Mouse (Mus musculus) stomach, postnatal 0 days (tissue): ENCODE results near the gene Ube2z.

Source experiments
- CTCF ChIP-seq: IDR thresholded peaks from 2 replicates; pipeline ENCODE4 v1.5.1; 2016; ENCODE audit warnings: antibody characterized with exemption, low read depth, mild to moderate bottlenecking, moderate library complexity
- EP300 ChIP-seq: optimal IDR thresholded peaks from 2 replicates; pipeline ENCODE3; 2016; ENCODE audit warnings: antibody characterized with exemption

GRCm38 (mm10) chr11:96074351-96075176 lies 9.4 kb upstream of the Ube2z start:
- TF ChIP-seq CTCF (no peak), EP300 (no peak)
